In genomic region chr1:192339361-192340077, GRCm38 (mm10) we compare ENCODE assay signal across 22 mouse cellular contexts.
DNase-seq lines count a peak whose midpoint lies in the region; ATAC-seq lines count a peak whose summit lies in the region.
"Had no signal": no experiment of that assay in that cellular context is flagged by ENCODE, and none has a peak within 500 bp of the region (broad histone marks: within the 10 kb centered on the region; RNA-seq: fewer than 3 reads in every experiment).

No protein-coding gene starts in this region.

- no peak overlapping the region for H3K9ac ChIP-seq in liver, embryonic 11.5 days (ENCODE audit: low read depth, low read length)
- H3K9ac ChIP-seq: forebrain, postnatal 0 days; heart, embryonic 15.5 days; hindbrain, embryonic 14.5 days; limb, embryonic 13.5 days; liver, embryonic 14.5 days; lung, embryonic 14.5 days; midbrain, embryonic 12.5 days had no signal

- H3K4me2 ChIP-seq in liver, embryonic 11.5 days: no peak overlapping the region
- H3K4me2 ChIP-seq: heart, embryonic 15.5 days; hindbrain, embryonic 14.5 days; limb, embryonic 13.5 days; lung, embryonic 14.5 days; midbrain, embryonic 12.5 days had no signal

- no peaks in the 10 kb centered on the region for H3K4me1 ChIP-seq in liver, embryonic 11.5 days (replicated peaks; ENCODE audit: control insufficient read depth, insufficient read depth, low read length)
- H3K4me1 ChIP-seq: embryonic facial prominence, embryonic 10.5 days; heart, embryonic 15.5 days; midbrain, embryonic 12.5 days had no signal

- ATAC-seq in cerebellum, adult (ENCODE audit: insufficient number of reproducible peaks, low FRiP score, low TSS enrichment): peak; percentile 51; the same call in 1 of the 2 replicates
- ATAC-seq in liver, embryonic 11.5 days (replicated peaks; ENCODE audit: low FRiP score): no peak
- ATAC-seq: forebrain, postnatal 0 days; inflammation-experienced regulatory T-cells, adult 6 months had no signal

- no peaks in the 10 kb centered on the region for H3K9me3 ChIP-seq in liver, embryonic 11.5 days (ENCODE audit: control insufficient read depth, low read length)
- H3K9me3 ChIP-seq: limb, embryonic 13.5 days had no signal

- H3K27me3 ChIP-seq in liver, embryonic 11.5 days (replicated peaks; ENCODE audit: control insufficient read depth, insufficient read depth, low read length): no peaks in the 10 kb centered on the region; the same call in 1 of the 2 replicates
- H3K27me3 ChIP-seq: heart, embryonic 15.5 days; limb, embryonic 13.5 days; midbrain, embryonic 12.5 days had no signal

- no peaks in the 10 kb centered on the region for H3K36me3 ChIP-seq in liver, embryonic 11.5 days (ENCODE audit: control insufficient read depth, insufficient read depth, low read length)
- H3K36me3 ChIP-seq: embryonic facial prominence, embryonic 10.5 days; heart, embryonic 15.5 days; limb, embryonic 13.5 days; midbrain, embryonic 12.5 days had no signal

- no peak overlapping the region for H3K27ac ChIP-seq in liver, embryonic 11.5 days (ENCODE audit: low read depth, low read length)
- H3K27ac ChIP-seq: embryonic facial prominence, embryonic 10.5 days; heart, embryonic 15.5 days; hindbrain, embryonic 14.5 days; limb, embryonic 13.5 days; liver, embryonic 14.5 days; midbrain, embryonic 12.5 days had no signal

- H3K4me3 ChIP-seq in liver, embryonic 11.5 days (ENCODE audit: low read depth, low read length): no peak overlapping the region
- H3K4me3 ChIP-seq: embryonic facial prominence, embryonic 10.5 days; heart, embryonic 15.5 days; limb, embryonic 13.5 days; midbrain, embryonic 12.5 days had no signal

- no peak for DNase-seq in cerebellum, postnatal 4 days (ENCODE audit: low spot score in 2 of 2)
- peak; percentile 54 for DNase-seq in cerebellum, adult 11 months
- peak; percentile 80 for DNase-seq in cerebellum, adult 9-11 months
- peak; percentile 34 for DNase-seq in fat pad, adult 2 months (ENCODE audit: extremely low read depth, low read depth, low spot score)
- no peak for DNase-seq in gastrocnemius, postnatal 25 days
- DNase-seq in liver, embryonic 11.5 days (ENCODE audit: low spot score): no peak
- DNase-seq: adrenal gland, postnatal 25 days; forebrain, postnatal 0 days; gastrocnemius, postnatal 36 days; heart, postnatal 36 days; kidney, adult 18-20 months; lung, embryonic 14.5 days; right cerebral cortex, postnatal 25 days; thymus, postnatal 25 days had no signal

- 70% methylated on average over 9 of the region's 9 CpGs for WGBS in liver, embryonic 11.5 days

Comparison
In these comparisons a context has a peak if more than half of its experiments do, and no peak if none do; other contexts are left out.
1. DNase-seq: peak in cerebellum, adult 11 months (single experiment), cerebellum, adult 9-11 months (single experiment) and fat pad, adult 2 months (single experiment); none in cerebellum, postnatal 4 days (0 of 2), gastrocnemius, postnatal 25 days (single experiment) and liver, embryonic 11.5 days (single experiment).